Mouse (Mus musculus): ENCODE results near the gene Adcy2. TPM values are rescaled to one million over a fixed set of nuclear protein-coding genes. Genes with fewer than 3 reads are reported as not detected.

The Adcy2 gene
- polyA plus RNA-seq, 1 experiment from 2014 or later: 0.31 TPM

DNA sequence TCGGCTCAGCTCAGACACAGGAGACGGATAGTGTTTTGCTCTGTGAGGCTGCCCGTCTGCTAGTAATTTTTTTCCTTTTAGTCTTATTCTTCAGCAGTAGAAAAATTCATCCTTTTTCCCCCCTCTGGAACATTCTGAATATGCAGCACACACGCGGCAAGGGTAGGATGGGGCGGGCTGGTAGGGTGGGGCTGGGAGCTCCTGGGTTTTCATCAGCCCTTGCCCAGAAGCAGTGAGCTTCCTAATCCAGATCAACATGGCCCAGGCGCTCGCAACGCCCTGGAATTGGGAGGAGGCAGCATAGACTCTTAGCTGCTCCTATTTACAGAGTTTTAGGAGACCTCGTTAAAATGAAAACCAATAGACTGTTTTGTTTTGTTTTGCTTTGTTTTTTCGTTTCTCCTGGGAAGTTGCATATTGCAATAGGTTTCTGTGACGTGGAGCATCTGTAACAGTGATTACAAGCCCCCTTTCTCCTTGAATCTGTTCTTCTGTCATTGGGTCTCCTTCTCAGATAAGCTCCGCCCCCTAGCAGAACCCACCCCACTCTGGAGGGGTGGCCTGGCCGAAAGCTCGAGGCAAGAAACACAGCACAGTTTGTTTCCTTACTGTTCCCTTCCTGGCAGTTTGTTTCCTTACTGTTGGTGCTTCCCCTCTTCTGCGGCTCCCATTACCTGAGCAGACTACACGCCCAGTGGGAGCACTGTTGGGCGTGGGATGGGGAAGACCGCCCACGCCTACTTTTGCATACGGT, 391.5 kb downstream of the Adcy2 start:
- WGBS (ENCODE audit: insufficient replicate concordance): 45% methylated on average over 21 of the region's 21 CpGs
- Histone ChIP-seq H3K27me3 (ENCODE audit: insufficient read depth, low read length) (no peaks in the 10 kb centered on the region), H3K27ac (ENCODE audit: low read depth) (no peak overlapping the region), H3K36me3 (replicated peaks; ENCODE audit: insufficient read depth, low read length) (no peaks in the 10 kb centered on the region), H3K4me1 (ENCODE audit: insufficient read depth) (no peaks in the 10 kb centered on the region), H3K9me3 (ENCODE audit: low read length) (no peaks in the 10 kb centered on the region), H3K4me2 (ENCODE audit: low read depth, low read length) (peak overlapping the region; percentile 13; the same call in 1 of the 2 replicates), H3K4me3 (ENCODE audit: low read depth, low read length) (no peak overlapping the region), H3K9ac (replicated peaks) (no peak overlapping the region)
- ATAC-seq (no peak), DNase-seq (no peak)
- TF ChIP-seq CTCF (IDR thresholded peaks at IDR 0.05; ENCODE audit: low read depth) (no peak), EP300 (IDR thresholded peaks at IDR 0.05; ENCODE audit: low read depth) (no peak)

DNA sequence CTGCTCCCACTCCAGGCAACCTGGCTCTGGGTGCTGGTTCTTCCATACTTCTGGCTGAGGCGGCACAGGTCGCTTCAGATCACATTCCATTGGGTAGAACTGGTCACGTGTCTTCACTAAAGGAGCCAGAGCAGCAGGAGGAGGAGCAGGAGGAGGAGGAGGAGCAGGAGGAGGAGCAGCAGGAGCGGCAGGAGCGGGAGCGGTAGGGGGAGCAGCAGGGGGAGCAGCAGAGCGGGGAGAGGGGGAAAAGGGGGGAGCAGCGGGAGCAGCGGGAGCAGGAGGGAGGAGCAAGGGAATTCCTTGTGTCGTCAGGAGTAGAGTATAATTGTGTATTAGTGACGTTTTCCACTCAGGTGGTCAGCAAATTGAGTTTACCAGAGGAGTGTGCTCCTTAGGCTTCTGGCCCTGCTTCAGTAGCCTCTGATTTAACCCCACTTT, 393.6 kb downstream of the Adcy2 start:
- TF ChIP-seq EP300 (IDR thresholded peaks at IDR 0.05; ENCODE audit: low read depth): no peak
- no peak for TF ChIP-seq CTCF (IDR thresholded peaks at IDR 0.05; ENCODE audit: low read depth)
- Histone ChIP-seq H3K4me2 (ENCODE audit: low read depth, low read length) (peak overlapping the region; percentile 27), H3K27me3 (ENCODE audit: insufficient read depth, low read length) (no peaks in the 10 kb centered on the region), H3K9ac (replicated peaks) (no peak overlapping the region), H3K36me3 (replicated peaks; ENCODE audit: insufficient read depth, low read length) (no peaks in the 10 kb centered on the region), H3K4me1 (ENCODE audit: insufficient read depth) (no peaks in the 10 kb centered on the region), H3K4me3 (ENCODE audit: low read depth, low read length) (peak overlapping the region; percentile 8; the same call in 1 of the 2 replicates), H3K27ac (ENCODE audit: low read depth) (no peak overlapping the region), H3K9me3 (ENCODE audit: low read length) (no peaks in the 10 kb centered on the region)
- 14% methylated on average over 11 of the region's 11 CpGs for WGBS (ENCODE audit: insufficient replicate concordance)
- no peak for DNase-seq
- ATAC-seq: 0 out of 2 replicates have a peak, but pooled peaks have one; percentile 31

DNA sequence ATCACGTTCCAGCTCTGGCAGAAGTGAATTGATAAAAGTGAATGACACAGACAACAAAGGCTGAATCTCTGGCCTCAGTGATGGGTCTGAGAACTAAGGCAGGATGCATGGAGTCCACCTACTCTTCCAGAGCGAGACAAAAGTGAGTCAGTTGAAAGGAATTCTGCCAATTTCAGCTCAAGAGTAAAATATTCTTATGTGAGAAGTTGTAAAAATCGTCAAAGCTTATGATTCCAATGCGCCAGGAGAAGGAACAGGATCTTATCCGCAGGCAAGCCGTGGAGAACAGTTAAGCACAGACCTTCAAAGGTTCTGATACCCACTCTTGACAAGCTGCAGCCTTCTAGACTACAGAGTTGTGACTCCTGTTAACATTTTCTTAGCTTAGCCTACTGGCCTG, 396.3 kb downstream of the Adcy2 start:
- H3K4me3 ChIP-seq (ENCODE audit: low read depth, low read length): no peak overlapping the region
- H3K4me2 ChIP-seq (ENCODE audit: low read depth, low read length): no peak overlapping the region
- no peak overlapping the region for H3K27ac ChIP-seq (ENCODE audit: low read depth)
- no peak overlapping the region for H3K9ac ChIP-seq (replicated peaks)
- no peaks in the 10 kb centered on the region for H3K9me3 ChIP-seq (ENCODE audit: low read length)
- TF ChIP-seq CTCF (IDR thresholded peaks at IDR 0.05; ENCODE audit: low read depth): no peak
- no peak for TF ChIP-seq EP300 (IDR thresholded peaks at IDR 0.05; ENCODE audit: low read depth)
- H3K27me3 ChIP-seq (ENCODE audit: insufficient read depth, low read length): no peaks in the 10 kb centered on the region
- DNase-seq (no peak), ATAC-seq (no peak)
- WGBS (ENCODE audit: insufficient replicate concordance): 72% methylated on average over 6 of the region's 6 CpGs
- H3K36me3 ChIP-seq (replicated peaks; ENCODE audit: insufficient read depth, low read length): no peaks in the 10 kb centered on the region
- no peaks in the 10 kb centered on the region for H3K4me1 ChIP-seq (ENCODE audit: insufficient read depth)

DNA sequence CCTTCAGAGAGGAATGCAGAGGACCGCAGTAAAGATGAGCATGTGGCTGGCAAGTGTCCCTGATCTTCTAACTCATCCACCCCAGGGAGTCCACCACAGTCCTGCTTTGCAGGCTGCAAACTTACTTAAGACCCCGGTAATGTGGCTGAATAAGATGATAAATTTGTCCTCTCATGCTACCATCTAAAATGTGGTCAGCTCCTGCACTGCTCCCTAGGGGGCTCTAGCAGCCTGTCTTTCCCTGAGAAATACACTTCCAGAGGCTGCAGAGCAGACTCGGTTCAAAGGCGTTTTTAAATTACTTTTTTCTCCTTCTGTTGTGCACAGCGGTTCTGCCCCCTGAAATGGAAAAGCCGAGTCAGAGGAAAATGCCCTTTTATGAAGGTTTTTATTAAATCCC, 398.2 kb downstream of the Adcy2 start:
- H3K9ac ChIP-seq (replicated peaks): no peak overlapping the region
- DNase-seq: no peak
- no peak overlapping the region for H3K27ac ChIP-seq (ENCODE audit: low read depth)
- no peaks in the 10 kb centered on the region for H3K36me3 ChIP-seq (replicated peaks; ENCODE audit: insufficient read depth, low read length)
- no peaks in the 10 kb centered on the region for H3K27me3 ChIP-seq (ENCODE audit: insufficient read depth, low read length)
- TF ChIP-seq EP300 (IDR thresholded peaks at IDR 0.05; ENCODE audit: low read depth): no peak
- TF ChIP-seq CTCF (IDR thresholded peaks at IDR 0.05; ENCODE audit: low read depth): peak; percentile 51
- no peak overlapping the region for H3K4me2 ChIP-seq (ENCODE audit: low read depth, low read length)
- no peak overlapping the region for H3K4me3 ChIP-seq (ENCODE audit: low read depth, low read length)
- H3K9me3 ChIP-seq (ENCODE audit: low read length): no peaks in the 10 kb centered on the region
- 26% methylated on average over 6 of the region's 6 CpGs for WGBS (ENCODE audit: insufficient replicate concordance)
- ATAC-seq: no peak
- H3K4me1 ChIP-seq (ENCODE audit: insufficient read depth): no peaks in the 10 kb centered on the region; the same call in 1 of the 2 replicates

DNA sequence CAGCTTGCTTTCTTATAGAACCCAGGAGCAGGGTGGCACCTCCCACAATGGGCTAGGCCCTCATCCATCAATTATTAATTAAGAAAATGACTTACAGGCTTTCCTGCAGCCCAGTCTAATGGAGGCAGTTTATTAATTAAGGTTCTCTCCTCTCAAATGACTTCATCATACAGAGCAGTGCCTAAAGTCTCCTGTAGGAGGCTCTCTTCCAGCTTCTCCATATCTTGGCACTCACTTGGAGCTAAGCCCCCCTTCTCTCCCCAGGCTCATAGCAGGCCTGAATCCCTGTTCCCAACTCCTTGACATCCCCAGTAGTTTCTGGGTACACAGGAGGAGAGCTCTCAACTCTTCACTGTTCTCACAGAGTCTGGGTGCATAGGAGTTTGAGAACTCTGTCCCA, 400.4 kb downstream of the Adcy2 start:
- Histone ChIP-seq H3K4me3 (ENCODE audit: low read depth, low read length) (no peak overlapping the region), H3K27ac (ENCODE audit: low read depth) (no peak overlapping the region), H3K4me1 (ENCODE audit: insufficient read depth) (no peaks in the 10 kb centered on the region; the same call in 1 of the 2 replicates), H3K9ac (replicated peaks) (no peak overlapping the region), H3K36me3 (replicated peaks; ENCODE audit: insufficient read depth, low read length) (no peaks in the 10 kb centered on the region), H3K9me3 (ENCODE audit: low read length) (no peaks in the 10 kb centered on the region), H3K27me3 (ENCODE audit: insufficient read depth, low read length) (no peaks in the 10 kb centered on the region), H3K4me2 (ENCODE audit: low read depth, low read length) (no peak overlapping the region)
- ATAC-seq (no peak), DNase-seq (no peak)
- TF ChIP-seq CTCF (IDR thresholded peaks at IDR 0.05; ENCODE audit: low read depth) (0 out of 2 replicates have a peak, but pooled peaks have one; percentile 10), EP300 (IDR thresholded peaks at IDR 0.05; ENCODE audit: low read depth) (no peak)

DNA sequence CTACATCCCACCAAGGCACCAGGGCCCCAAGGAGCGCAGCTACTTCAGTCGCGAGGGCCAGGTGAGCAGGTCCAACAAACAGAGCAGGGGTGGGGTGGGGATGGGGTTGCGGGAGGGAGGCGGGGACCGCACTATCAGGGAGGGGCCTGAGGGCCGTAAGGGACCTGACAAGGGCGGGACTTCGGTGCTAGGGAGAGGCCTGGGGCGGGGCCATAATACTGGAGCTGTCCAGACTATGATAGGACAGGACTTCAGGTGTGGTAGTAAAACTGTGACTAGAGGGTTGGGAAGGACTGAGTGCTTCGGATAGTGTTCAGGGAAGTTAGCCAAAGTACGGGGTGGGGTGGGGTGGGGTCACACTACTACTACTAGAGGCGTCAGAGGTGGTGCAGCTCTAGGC, 401.7 kb downstream of the Adcy2 start:
- no peak overlapping the region for H3K27ac ChIP-seq (ENCODE audit: low read depth)
- 19% methylated on average over 13 of the region's 13 CpGs for WGBS (ENCODE audit: insufficient replicate concordance)
- no peaks in the 10 kb centered on the region for H3K27me3 ChIP-seq (ENCODE audit: insufficient read depth, low read length)
- H3K4me3 ChIP-seq (ENCODE audit: low read depth, low read length): no peak overlapping the region
- DNase-seq: no peak
- H3K9ac ChIP-seq (replicated peaks): no peak overlapping the region
- no peaks in the 10 kb centered on the region; the same call in 1 of the 2 replicates for H3K4me1 ChIP-seq (ENCODE audit: insufficient read depth)
- TF ChIP-seq CTCF (IDR thresholded peaks at IDR 0.05; ENCODE audit: low read depth) (no peak), EP300 (IDR thresholded peaks at IDR 0.05; ENCODE audit: low read depth) (no peak)
- peaks cover 4% of the 10 kb centered on the region for H3K36me3 ChIP-seq (replicated peaks; ENCODE audit: insufficient read depth, low read length)
- no peak overlapping the region for H3K4me2 ChIP-seq (ENCODE audit: low read depth, low read length)
- ATAC-seq: peak; percentile 55
- H3K9me3 ChIP-seq (ENCODE audit: low read length): no peaks in the 10 kb centered on the region

Measured in liver, postnatal 0 days (tissue).